Mouse (Mus musculus): ENCODE results near the gene Sept9.

DNA sequence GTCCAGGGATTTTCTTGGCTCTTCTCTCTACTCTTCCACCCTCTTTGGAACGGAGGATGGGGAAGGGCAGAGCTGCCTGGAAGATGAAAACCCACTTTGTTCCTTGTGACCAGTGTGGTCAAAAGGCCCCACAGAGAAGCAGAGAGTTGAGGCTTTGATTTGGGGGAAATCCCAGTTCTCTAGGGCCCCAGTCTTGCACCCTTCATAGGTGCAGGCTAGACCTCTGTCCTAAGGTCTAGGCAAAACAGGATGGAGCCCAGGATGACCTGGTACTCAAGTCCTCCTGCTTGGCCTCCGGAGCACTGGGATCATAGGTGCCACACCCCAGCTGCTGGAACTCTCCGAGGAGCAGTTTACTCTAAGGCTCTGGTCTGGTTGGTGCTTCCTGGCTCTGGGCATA, 157.5 kb downstream of the Sept9 start:
- TF ChIP-seq CTCF (IDR thresholded peaks at IDR 0.05; ENCODE audit: extremely low read depth, insufficient read depth, insufficient read length, insufficient replicate concordance), result no peak
- TF ChIP-seq POLR2A (IDR thresholded peaks at IDR 0.05; ENCODE audit: low read depth, low read length), result no peak
